Mouse (Mus musculus) heart, adult 2 months (tissue): ENCODE results near the gene Trmt5.

Experiments
- CTCF ChIP-seq: fragments of 200-600 bp; IDR thresholded peaks from 2 replicates; pipeline ENCODE4 v1.8.1; 2022; ENCODE audit warnings: antibody characterized with exemption, mild to moderate bottlenecking, moderate library complexity
- EP300 ChIP-seq: fragments of 200-500 bp; IDR thresholded peaks from 2 replicates; pipeline ENCODE4 v1.6.1; 2011; ENCODE audit warnings: low read depth, low read length, control low read depth; ENCODE audit not compliant: insufficient read depth

DNA sequence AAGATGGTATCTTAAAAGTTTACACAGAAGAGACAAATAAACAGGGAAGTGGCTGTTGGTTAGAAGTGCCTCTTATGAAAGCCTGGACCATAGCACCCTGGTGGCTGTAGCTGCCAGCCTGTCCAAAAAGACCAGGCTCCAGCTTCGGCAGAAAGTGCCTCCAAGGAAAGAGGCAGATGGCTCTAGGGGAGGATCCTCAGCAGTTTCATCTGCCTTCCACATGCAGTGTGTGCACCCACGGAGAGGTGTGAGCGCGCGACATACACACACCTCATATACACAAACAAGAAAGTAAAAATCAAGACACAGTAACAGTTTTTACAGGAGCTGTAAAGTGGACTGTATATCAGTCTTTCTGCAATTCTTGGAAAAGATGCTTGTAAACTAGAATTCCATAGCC is 12.1 kb upstream of the Trmt5 start:
- TF ChIP-seq CTCF (no peak), EP300 (no peak)
